In genomic region chr2:170143861-170144260, GRCm38 (mm10) we compare ENCODE assay signal across 28 mouse cellular contexts. TPM values are rescaled to one million over a fixed set of nuclear protein-coding genes. Genes with fewer than 3 reads are reported as not detected.
A peak's percentile ranks its signal among the peaks of the same experiment; 100 is the strongest.
DNase-seq lines count a peak whose midpoint lies in the region; ATAC-seq and TF ChIP-seq lines count a peak whose summit lies in the region.
"Had no signal": no experiment of that assay in that cellular context is flagged by ENCODE, and none has a peak within 500 bp of the region (broad histone marks: within the 10 kb centered on the region; RNA-seq: fewer than 3 reads in every experiment).

No protein-coding gene starts in this region.

- no peak for ATAC-seq in liver, embryonic 12.5 days
- no peak for ATAC-seq in liver, embryonic 11.5 days (replicated peaks; ENCODE audit: low FRiP score)
- ATAC-seq in lung, embryonic 15.5 days (ENCODE audit: borderline replicate concordance, extremely low read depth, low FRiP score, low TSS enrichment), result no peak
- 0 out of 2 replicates have a peak, but pooled peaks have one; percentile 43 for ATAC-seq in megakaryocyte, adult 5-6 weeks (ENCODE audit: poor library complexity, severe bottlenecking)
- ATAC-seq: activated CD4-positive, CD25-positive, alpha-beta regulatory T cell, adult 4 months; forebrain, embryonic 14.5 days; forebrain, postnatal 0 days; hindbrain, embryonic 16.5 days had no signal

- H3K4me2 ChIP-seq in liver, embryonic 12.5 days, result no peak overlapping the region
- H3K4me2 ChIP-seq in liver, embryonic 11.5 days, result no peak overlapping the region
- H3K4me2 ChIP-seq in lung, embryonic 15.5 days, result no peak overlapping the region
- H3K4me2 ChIP-seq: embryonic facial prominence, embryonic 12.5 days; embryonic facial prominence, embryonic 15.5 days; heart, embryonic 12.5 days; heart, embryonic 15.5 days; hindbrain, embryonic 13.5 days had no signal

- H3K36me3 ChIP-seq in liver, embryonic 12.5 days, result peaks cover 34% of the 10 kb centered on the region
- no peaks in the 10 kb centered on the region for H3K36me3 ChIP-seq in liver, embryonic 11.5 days (ENCODE audit: control insufficient read depth, insufficient read depth, low read length)
- H3K36me3 ChIP-seq in lung, embryonic 15.5 days, result no peaks in the 10 kb centered on the region
- H3K36me3 ChIP-seq: embryonic facial prominence, embryonic 12.5 days; embryonic facial prominence, embryonic 15.5 days; heart, embryonic 12.5 days; heart, embryonic 15.5 days; hindbrain, embryonic 10.5 days; hindbrain, embryonic 13.5 days had no signal

- H3K4me1 ChIP-seq in liver, embryonic 12.5 days, result peaks cover 73% of the 10 kb centered on the region
- peaks cover 28% of the 10 kb centered on the region for H3K4me1 ChIP-seq in liver, embryonic 11.5 days (replicated peaks; ENCODE audit: control insufficient read depth, insufficient read depth, low read length)
- H3K4me1 ChIP-seq in lung, embryonic 15.5 days, result peaks cover 37% of the 10 kb centered on the region
- peaks cover 10% of the 10 kb centered on the region for H3K4me1 ChIP-seq in lung, adult 2 months (ENCODE audit: control insufficient read depth, insufficient read depth, low read length)
- H3K4me1 ChIP-seq: hindbrain, embryonic 10.5 days; hindbrain, embryonic 13.5 days had no signal

- H3K9me3 ChIP-seq in liver, embryonic 12.5 days (replicated peaks), result no peaks in the 10 kb centered on the region
- H3K9me3 ChIP-seq in liver, embryonic 11.5 days (ENCODE audit: control insufficient read depth, low read length), result no peaks in the 10 kb centered on the region
- no peaks in the 10 kb centered on the region for H3K9me3 ChIP-seq in lung, embryonic 15.5 days
- H3K9me3 ChIP-seq: embryonic facial prominence, embryonic 12.5 days; embryonic facial prominence, embryonic 15.5 days; heart, embryonic 12.5 days; heart, embryonic 15.5 days; hindbrain, embryonic 10.5 days; hindbrain, embryonic 13.5 days had no signal

- TF ChIP-seq POLR2A in lung, adult 2 months (IDR thresholded peaks at IDR 0.05; ENCODE audit: borderline replicate concordance, extremely low read depth, low read depth, low read length), result no peak

- H3K27me3 ChIP-seq in liver, embryonic 12.5 days (replicated peaks), result no peaks in the 10 kb centered on the region
- no peaks in the 10 kb centered on the region for H3K27me3 ChIP-seq in liver, embryonic 11.5 days (replicated peaks; ENCODE audit: control insufficient read depth, insufficient read depth, low read length)
- H3K27me3 ChIP-seq in lung, embryonic 15.5 days, result no peaks in the 10 kb centered on the region
- H3K27me3 ChIP-seq: CH12.LX; embryonic facial prominence, embryonic 12.5 days; embryonic facial prominence, embryonic 15.5 days; heart, embryonic 12.5 days; heart, embryonic 15.5 days; hindbrain, embryonic 13.5 days had no signal

- H3K27ac ChIP-seq in liver, embryonic 12.5 days, result peak overlapping the region; percentile 33; the same call in 1 of the 2 replicates
- no peak overlapping the region for H3K27ac ChIP-seq in liver, embryonic 11.5 days (ENCODE audit: low read depth, low read length)
- peak overlapping the region; percentile 29; the same call in 1 of the 2 replicates for H3K27ac ChIP-seq in lung, embryonic 15.5 days
- H3K27ac ChIP-seq: embryonic facial prominence, embryonic 12.5 days; embryonic facial prominence, embryonic 15.5 days; gastrocnemius, adult 2 months; heart, embryonic 15.5 days; hindbrain, embryonic 10.5 days; hindbrain, embryonic 13.5 days had no signal

- TF ChIP-seq CTCF in lung, adult 2 months (IDR thresholded peaks at IDR 0.05; ENCODE audit: insufficient read depth, low read length), result no peak

- H3K9ac ChIP-seq in liver, embryonic 12.5 days, result no peak overlapping the region; the same call in 1 of the 2 replicates
- no peak overlapping the region for H3K9ac ChIP-seq in liver, embryonic 11.5 days (ENCODE audit: low read depth, low read length)
- H3K9ac ChIP-seq in lung, embryonic 15.5 days, result no peak overlapping the region
- H3K9ac ChIP-seq: embryonic facial prominence, embryonic 12.5 days; embryonic facial prominence, embryonic 15.5 days; forebrain, postnatal 0 days; heart, embryonic 12.5 days; heart, embryonic 15.5 days; hindbrain, embryonic 13.5 days had no signal

- WGBS in liver, embryonic 12.5 days (ENCODE audit: insufficient replicate concordance), result 10% methylated on average over 3 of the region's 3 CpGs
- 12% methylated on average over 3 of the region's 3 CpGs for WGBS in liver, embryonic 11.5 days
- WGBS in lung, embryonic 15.5 days, result 16% methylated on average over 3 of the region's 3 CpGs
- 19% methylated on average over 3 of the region's 3 CpGs for WGBS in lung, adult 2 months

- no peak for DNase-seq in liver, embryonic 11.5 days (ENCODE audit: low spot score)
- DNase-seq in lung, adult 2 months, result no peak
- DNase-seq in thymus, postnatal 10 days (ENCODE audit: low spot score in 2 of 2), result no peak
- DNase-seq: adrenal gland, adult 8-10 months; adrenal gland, postnatal 25 days; B cell, adult 2 months; cerebellum, adult 11-12 months; cerebellum, adult 9-10 months; cerebellum, postnatal 14 days; forebrain, postnatal 0 days; gastrocnemius, adult 2 months; gastrocnemius, postnatal 14 days; heart, adult 18-20 months; heart, postnatal 10 days; heart, postnatal 36 days had no signal

- H3K4me3 ChIP-seq in liver, embryonic 12.5 days, result no peak overlapping the region
- H3K4me3 ChIP-seq in liver, embryonic 11.5 days (ENCODE audit: low read depth, low read length), result no peak overlapping the region
- H3K4me3 ChIP-seq in lung, embryonic 15.5 days, result no peak overlapping the region
- H3K4me3 ChIP-seq in lung, adult 2 months (replicated peaks; ENCODE audit: extremely low read depth, low read depth, low read length), result no peak overlapping the region
- H3K4me3 ChIP-seq: embryonic facial prominence, embryonic 12.5 days; embryonic facial prominence, embryonic 15.5 days; gastrocnemius, adult 2 months; heart, embryonic 12.5 days; heart, embryonic 15.5 days; hindbrain, embryonic 10.5 days; hindbrain, embryonic 13.5 days had no signal

RNA-seq across cellular contexts. Expression of gene Zfp217, which starts 4.0 kb away (rescaled TPM):
- polyA plus RNA-seq in liver, embryonic 12.5 days (2016; fragmentation: Nextera tagmentation; extraction: Ambion mirVana), result 3.8 and 4.5 TPM in 2 replicates
- 5.1 and 5.4 TPM in 2 replicates for polyA plus RNA-seq in liver, embryonic 11.5 days (2014; fragmentation: Nextera tagmentation; extraction: Ambion mirVana)
- 5.0 and 5.1 TPM in 2 replicates for polyA plus RNA-seq in lung, embryonic 15.5 days (2015; fragmentation: Nextera tagmentation; extraction: Ambion mirVana)
- polyA plus RNA-seq in lung, adult 2 months (2012; rRNA removed), result 13.7 and 19.8 TPM in 2 replicates
- total RNA-seq in megakaryocyte, adult 5-6 weeks (2015), result 40.4 and 52.3 TPM in 2 replicates
- total RNA-seq in megakaryocyte, adult 5-6 weeks (2017), result 50.9 and 62.5 TPM in 2 replicates
